Mouse (Mus musculus): Measurements from ENCODE around the gene Ssr3. TPM values are rescaled to one million over a fixed set of nuclear protein-coding genes. Genes with fewer than 3 reads are reported as not detected.

Gene Ssr3
- total RNA-seq, 2 experiments from 2014 or later = 82.2 to 89.7 TPM

- intact Hi-C loops (cut with DNase I) = no loop called here
- H3K4me3 ChIP-seq = no peak overlapping the region
Measured at GRCm38 (mm10) chr3:65346176-65346575, 46.2 kb downstream of the Ssr3 start.

GRCm38 (mm10) chr3:65340173-65340951 lies 52.1 kb downstream of the Ssr3 start:
- intact Hi-C loops (cut with DNase I) = no loop called here
- no peak for DNase-seq (ENCODE audit: extremely low spot score in 1 of 2, low spot score in 2 of 2)
- no peak overlapping the region for H3K4me3 ChIP-seq
- no peak overlapping the region for H3K27ac ChIP-seq
- TF ChIP-seq CTCF (IDR thresholded peaks at IDR 0.05) = no peak

More at GRCm38 (mm10) chr3:65346176-65346575, 46.2 kb downstream of the Ssr3 start:
- no peak for DNase-seq (ENCODE audit: extremely low spot score in 1 of 2, low spot score in 2 of 2)
- no peak for TF ChIP-seq CTCF (IDR thresholded peaks at IDR 0.05)
- no peak overlapping the region for H3K27ac ChIP-seq

GRCm38 (mm10) chr3:65337835-65338464 lies 54.5 kb downstream of the Ssr3 start:
- no peak for DNase-seq (ENCODE audit: extremely low spot score in 1 of 2, low spot score in 2 of 2)
- H3K4me3 ChIP-seq = no peak overlapping the region
- no peak overlapping the region for H3K27ac ChIP-seq
- no peak for TF ChIP-seq CTCF (IDR thresholded peaks at IDR 0.05)
- intact Hi-C loops (cut with DNase I) = no loop called here

Other genes starting within 250 kb of the Ssr3 start
- gene Tiparp, start 135.8 kb upstream of the Ssr3 start, total RNA-seq (2021) = 10 to 100 TPM; 14.9 to 25.6 TPM

Data from left cerebral cortex, adult 2 months (tissue).